Mouse (Mus musculus): ENCODE data around the gene Ctdsp2.

Ctdsp2 gene

GRCm38 (mm10) chr10:126962966-126963330 lies 15.6 kb upstream of the Ctdsp2 start:
- CTCF ChIA-PET = interaction anchor here (0.7 kb wide), 3 partner anchors 23 to 978 kb away, joined by 7 to 10 read pairs (median 9); no protein-coding TSS in a partner anchor

GRCm38 (mm10) chr10:126963821-126964220 lies 14.7 kb upstream of the Ctdsp2 start:
- CTCF ChIA-PET = interaction anchor here (0.7 kb wide), 1 partner anchor 68 kb away, joined by 9 read pairs; no protein-coding TSS in a partner anchor

GRCm38 (mm10) chr10:126971363-126972050 lies 7.0 kb upstream of the Ctdsp2 start:
- CTCF ChIA-PET = interaction anchor here (0.6 kb wide), 1 partner anchor 70 kb away, joined by 3 read pairs; no protein-coding TSS in a partner anchor

GRCm38 (mm10) chr10:126972051-126972725 lies 6.3 kb upstream of the Ctdsp2 start:
- CTCF ChIA-PET = no interaction called here

GRCm38 (mm10) chr10:126972988-126973387 lies 5.5 kb upstream of the Ctdsp2 start:
- CTCF ChIA-PET = no interaction called here

- CTCF ChIA-PET = interaction anchor here (0.7 kb wide), 1 partner anchor 100 kb away, joined by 6 read pairs; no protein-coding TSS in a partner anchor
These were observed 2.8 kb upstream of the Ctdsp2 start for GRCm38 (mm10) chr10:126975706-126976105.

GRCm38 (mm10) chr10:126977076-126977475 lies 1.4 kb upstream of the Ctdsp2 start:
- CTCF ChIA-PET = interaction anchor here (0.7 kb wide), 1 partner anchor 15 kb away, joined by 6 read pairs; no protein-coding TSS in a partner anchor

GRCm38 (mm10) chr10:126979121-126979635 lies 661 bp downstream of the Ctdsp2 start:
- CTCF ChIA-PET = no interaction called here

GRCm38 (mm10) chr10:126979636-126980151 lies 1.2 kb downstream of the Ctdsp2 start:
- CTCF ChIA-PET = no interaction called here

- CTCF ChIA-PET = interaction anchor here (0.6 kb wide), 1 partner anchor 57 kb away, joined by 4 read pairs; no protein-coding TSS in a partner anchor
These were observed 1.9 kb downstream of the Ctdsp2 start for GRCm38 (mm10) chr10:126980221-126980932.

GRCm38 (mm10) chr10:126980933-126981530 lies 2.5 kb downstream of the Ctdsp2 start:
- CTCF ChIA-PET = interaction anchor here (0.6 kb wide), 1 partner anchor 57 kb away, joined by 4 read pairs; no protein-coding TSS in a partner anchor

- CTCF ChIA-PET = no interaction called here
These were observed 3.2 kb downstream of the Ctdsp2 start for GRCm38 (mm10) chr10:126981746-126982145.

- CTCF ChIA-PET = no interaction called here
These were observed 4.7 kb downstream of the Ctdsp2 start for GRCm38 (mm10) chr10:126983193-126983725.

GRCm38 (mm10) chr10:126984189-126985004 lies 5.9 kb downstream of the Ctdsp2 start:
- CTCF ChIA-PET = no interaction called here

- CTCF ChIA-PET = no interaction called here
These were observed 6.6 kb downstream of the Ctdsp2 start for GRCm38 (mm10) chr10:126985127-126985526.

- CTCF ChIA-PET = interaction anchor here (0.6 kb wide), 1 partner anchor 23 kb away, joined by 7 read pairs; no protein-coding TSS in a partner anchor
These were observed 7.1 kb downstream of the Ctdsp2 start for GRCm38 (mm10) chr10:126985579-126985978.

GRCm38 (mm10) chr10:126986541-126986961 lies 8.0 kb downstream of the Ctdsp2 start:
- CTCF ChIA-PET = no interaction called here

- CTCF ChIA-PET = no interaction called here
These were observed 8.9 kb downstream of the Ctdsp2 start for GRCm38 (mm10) chr10:126987183-126988118.

Measured in spleen, embryonic (tissue).